Mouse (Mus musculus): ENCODE results near the gene Cfl2.
A peak's percentile ranks its signal among the peaks of the same experiment; 100 is the strongest.
"Not testable (repeated sequence)": the region's sequence is repeated elsewhere in the genome, so short reads cannot be mapped to it uniquely, and the experiment has no call there.

The Cfl2 gene

DNA sequence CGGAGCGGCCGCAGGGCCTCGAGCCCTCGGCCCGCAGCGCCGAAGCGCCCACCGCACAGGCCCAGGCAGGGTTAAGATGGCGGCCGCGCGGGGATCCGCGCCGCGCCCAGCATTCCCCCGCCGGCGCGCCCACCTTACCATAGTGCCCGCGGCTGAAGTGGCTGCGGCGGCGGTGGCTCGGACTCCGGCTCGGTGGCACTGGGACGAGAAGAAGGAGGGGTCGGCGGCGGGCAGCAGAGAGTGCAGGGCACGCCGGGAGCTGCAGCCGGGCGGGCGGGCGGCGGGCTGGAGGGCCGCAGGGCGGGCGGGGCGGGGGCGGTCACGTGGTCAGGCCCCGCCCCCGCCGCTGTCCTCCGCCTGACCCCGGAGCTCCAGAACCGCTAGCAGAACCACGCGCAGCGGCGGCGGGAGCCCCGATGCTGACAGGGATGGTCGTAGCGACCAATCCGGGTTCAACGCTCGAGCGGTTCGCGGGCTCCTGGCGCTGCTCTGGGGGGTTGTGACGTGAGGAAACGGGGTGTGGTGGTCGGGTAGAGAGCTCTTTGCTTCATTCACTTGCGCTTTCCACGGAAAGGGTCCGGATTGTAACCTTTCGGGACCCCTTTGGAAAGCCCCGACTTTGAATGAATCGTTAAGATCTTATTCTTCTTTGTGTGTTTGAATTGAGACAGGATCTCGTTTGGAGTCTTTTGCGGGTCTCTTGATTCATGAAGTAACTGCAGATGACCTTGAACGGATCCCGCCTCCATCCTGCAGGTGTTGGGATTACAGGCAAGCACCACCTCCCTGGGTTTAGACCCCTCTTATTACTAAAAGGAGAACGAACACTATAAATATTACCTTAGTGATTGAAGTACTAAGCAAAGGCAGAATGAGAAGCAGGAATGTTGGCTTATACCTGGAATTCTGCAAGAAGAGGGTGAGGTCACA, at the start of gene Cfl2:
TSS of gene Cfl2 (minus strand) at position 272 of the 930 bp plus-strand sequence.
- DNase-seq (ENCODE audit: low spot score): peak; percentile 81

DNA sequence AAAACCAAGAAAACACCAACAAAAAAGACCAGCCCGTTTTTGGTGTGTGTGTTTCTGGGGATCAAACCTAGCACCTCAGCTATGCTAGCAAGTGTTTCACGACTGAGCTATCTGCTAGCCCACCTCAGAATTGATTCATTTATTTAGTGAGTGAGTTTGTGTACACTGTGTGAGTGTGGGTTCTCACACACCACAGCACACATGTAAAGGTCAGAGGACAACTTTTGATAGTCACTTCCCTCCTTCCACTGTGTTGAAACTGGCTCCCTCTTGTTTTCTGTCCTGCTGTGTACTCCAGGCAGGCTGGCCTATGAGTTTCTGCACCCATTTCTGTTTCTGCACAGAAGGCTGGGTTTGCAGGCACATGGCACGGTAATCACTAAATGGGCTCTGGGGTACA, 47.7 kb upstream of the Cfl2 start:
- no peak for DNase-seq (ENCODE audit: low spot score)

DNA sequence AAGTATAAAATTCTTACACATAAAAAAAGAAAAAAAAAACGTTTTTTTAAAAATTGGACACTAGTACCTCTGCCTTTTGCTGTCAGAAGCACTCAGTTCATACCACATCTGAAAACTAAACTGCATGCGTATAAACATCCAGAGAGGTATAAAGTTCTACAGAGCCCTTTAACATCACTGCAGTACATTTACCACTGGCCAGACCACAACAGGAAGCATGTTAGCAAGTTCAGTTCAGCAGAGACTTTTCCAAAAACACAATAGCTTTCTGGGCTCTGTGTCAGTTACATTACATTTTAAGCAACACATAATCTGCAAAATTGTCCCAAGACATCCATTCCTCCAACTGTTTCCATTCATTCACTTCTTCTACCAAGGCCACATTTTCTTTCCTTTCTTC, 29.9 kb upstream of the Cfl2 start:
- DNase-seq (ENCODE audit: low spot score): not testable (repeated sequence)

DNA sequence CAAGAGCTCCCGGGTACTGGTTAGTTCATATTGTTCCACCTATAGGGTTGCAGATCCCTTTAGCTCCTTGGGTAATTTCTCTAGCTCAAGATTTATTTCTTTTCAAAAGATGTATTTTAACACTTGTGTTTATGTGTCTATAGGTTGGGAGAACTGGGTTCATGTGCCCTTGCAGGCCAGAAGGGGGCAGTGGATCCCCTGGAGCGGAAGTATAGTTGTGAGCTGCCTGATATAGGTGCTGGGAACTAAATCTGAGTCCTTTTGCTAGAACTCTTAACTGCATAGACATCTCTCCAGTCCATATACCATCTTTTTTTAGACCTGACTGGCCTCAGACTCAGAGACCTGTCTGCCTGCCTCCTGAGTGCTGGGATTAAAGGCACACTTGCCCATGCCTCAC, 27.7 kb upstream of the Cfl2 start:
- no peak for DNase-seq (ENCODE audit: low spot score)

DNA sequence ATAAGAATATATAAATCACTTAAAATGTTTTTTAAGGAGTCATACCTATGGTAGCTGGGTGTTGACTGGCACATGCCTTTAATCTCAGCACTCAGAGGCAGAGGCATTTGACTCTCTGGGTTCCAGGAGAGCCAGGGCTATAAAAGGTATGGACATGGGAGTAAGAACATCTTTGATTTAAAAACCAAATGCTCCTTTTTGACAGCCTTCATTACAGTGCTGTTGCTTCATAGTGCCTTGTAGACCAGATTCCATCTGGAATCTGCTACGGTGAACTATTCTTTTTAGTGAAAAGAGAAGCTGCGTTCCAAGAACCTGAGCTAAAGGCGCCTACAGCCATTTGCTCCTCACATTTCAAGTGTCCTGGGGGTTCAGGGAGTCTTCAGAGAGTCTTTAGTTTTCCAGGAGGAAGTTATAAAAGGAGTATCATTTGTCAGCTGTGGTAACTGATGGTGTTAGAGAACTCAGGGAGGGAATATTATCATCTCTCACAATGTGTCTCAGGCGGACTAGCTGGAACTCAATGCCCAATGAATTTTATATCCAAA, 25.0 kb upstream of the Cfl2 start:
- DNase-seq (ENCODE audit: low spot score): no peak

DNA sequence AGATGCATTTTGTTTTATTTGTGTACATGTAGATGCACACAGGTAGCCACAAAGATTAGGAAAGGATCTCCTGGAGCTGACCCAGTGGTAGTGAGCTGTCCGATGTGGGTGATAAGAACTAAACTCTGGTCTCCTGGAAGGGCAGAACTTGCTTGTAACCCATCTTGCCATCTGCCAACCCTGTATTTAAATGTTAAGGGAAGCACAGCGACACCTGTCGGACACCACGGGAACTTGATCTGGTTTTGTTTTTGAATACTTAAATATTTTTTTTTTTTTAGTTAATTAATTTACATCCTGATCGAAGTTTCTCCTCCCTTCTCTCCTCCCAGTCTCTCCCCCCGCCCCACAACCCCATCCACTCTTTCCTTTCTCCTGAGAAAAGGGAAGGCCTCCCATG, 17.0 kb upstream of the Cfl2 start:
- DNase-seq (ENCODE audit: low spot score): peak; percentile 74

DNA sequence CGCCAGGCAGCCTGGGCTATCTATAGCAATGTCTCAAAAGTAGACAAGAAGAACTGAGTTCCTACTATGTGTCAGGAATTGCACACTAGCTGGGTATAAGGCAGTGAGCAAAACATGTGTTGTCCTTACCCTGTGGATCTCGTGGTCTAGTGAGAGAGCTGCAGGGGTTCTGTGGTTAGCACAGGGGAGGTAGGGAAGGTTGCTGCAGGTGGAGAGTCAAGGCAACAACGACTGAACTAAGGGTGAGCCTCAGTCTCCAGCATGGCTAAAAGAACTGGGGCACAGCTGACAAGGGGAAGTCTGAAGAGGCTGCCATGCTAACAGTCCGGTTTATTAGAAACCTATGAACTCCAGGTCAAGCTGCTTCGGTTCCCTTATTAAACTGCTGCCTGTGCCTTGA, 16.5 kb upstream of the Cfl2 start:
- no peak for DNase-seq (ENCODE audit: low spot score)

DNA sequence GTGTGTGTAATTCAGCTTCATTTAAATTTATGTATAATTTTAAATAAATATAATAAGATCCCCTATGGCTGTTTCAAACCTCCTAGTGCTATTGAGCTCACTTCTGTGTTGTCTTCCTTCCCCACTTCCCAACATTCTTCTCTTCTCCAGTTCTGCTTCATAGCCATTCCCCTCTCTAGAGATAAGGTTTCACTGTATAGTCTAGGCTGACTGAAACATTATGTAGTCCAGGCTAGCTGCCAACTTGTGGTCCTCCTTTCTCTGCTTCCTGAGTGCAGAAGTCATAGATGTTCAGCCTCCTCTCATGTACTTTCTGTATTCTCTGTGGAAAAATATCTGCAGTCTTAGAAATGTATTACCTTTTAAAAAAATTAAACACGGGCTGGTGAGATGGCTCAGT, 15.2 kb upstream of the Cfl2 start:
- DNase-seq (ENCODE audit: low spot score): no peak

DNA sequence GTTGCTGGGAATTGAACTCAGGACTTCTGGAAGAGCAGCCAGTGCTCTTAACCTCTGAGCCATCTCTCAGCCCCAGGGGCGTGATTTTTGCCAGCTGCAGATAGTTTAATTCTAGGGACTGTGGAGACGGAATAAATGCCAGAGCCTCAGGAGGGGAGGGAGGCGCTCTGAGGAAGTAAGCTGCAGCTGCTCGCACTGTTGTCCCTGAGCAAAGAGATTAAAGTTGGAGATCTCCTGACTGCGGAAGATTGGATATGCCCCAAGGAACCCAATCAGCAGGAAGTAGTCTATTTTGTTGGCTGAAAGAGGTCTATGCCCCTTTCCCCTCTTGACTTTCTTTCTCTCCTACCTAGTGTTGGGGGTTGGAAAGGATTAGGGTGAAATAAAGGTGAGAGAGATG, 14.2 kb upstream of the Cfl2 start:
- no peak for DNase-seq (ENCODE audit: low spot score)

DNA sequence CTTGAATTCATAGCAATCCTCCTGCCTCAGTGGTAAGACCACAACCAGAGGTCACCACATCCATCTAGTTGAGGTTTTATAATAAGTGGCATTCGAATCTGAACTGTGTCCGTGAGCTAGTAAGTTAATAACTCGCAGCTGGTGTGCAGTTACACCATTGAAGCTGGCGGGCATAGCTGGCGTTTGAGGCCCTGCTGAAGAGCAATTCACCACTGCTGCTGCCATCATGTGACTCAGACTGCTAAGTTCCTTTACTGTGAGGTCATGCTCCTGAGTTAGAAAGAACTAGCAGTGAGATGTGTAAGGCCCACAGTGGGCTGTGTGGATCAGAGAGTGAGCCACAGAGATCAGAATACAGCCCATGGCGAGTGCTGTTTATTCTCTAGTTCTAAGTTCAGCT, 12.0 kb upstream of the Cfl2 start:
- DNase-seq (ENCODE audit: low spot score): no peak

DNA sequence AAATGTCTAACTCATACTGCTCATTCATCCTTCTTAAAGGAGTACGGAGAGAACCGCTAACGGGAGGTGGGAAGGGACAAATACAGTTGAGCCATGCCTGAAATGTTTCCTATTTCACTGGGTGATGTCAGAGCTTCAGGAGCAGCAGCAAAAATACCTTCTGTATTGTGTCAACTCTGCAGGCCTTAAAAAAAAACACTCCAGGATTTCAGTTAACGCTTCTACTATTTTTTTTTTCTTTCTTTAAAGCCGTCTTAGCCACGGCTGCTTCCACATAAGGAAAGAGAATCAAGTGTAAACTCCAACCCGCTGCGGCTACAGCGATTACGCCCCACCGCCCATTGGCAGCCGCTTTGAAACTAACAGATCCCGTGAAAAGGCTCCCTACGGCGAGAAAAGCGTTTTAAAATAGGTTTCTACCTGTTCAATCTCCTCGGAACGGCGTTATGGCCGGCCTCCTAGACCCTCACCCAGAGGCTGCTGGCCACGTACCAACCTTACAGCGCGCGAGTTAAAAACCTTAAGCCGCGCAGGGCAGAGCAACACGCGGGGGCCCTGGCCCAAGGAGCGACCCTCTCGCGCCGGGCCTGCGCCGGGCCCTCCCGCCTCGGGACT, 579 bp downstream of the Cfl2 start:
- DNase-seq (ENCODE audit: low spot score): peak; percentile 46

DNA sequence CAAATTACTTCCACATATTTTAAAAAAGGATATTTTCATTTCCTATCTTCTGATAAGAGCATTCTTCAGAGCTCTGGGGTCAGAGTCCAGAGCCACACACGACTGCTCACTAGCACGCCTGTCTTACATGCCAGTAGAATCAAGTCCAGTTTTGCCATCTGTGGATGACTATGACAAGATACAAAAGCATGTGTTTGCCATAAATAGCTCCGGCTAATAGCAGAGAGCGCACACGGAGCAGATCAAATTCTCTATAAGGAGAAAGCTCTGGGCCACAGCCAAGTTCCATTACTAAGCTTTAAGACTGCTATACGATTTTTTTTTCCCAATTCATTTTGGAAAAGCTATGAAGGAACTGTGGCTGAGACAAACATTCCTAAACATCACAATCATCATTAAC, 3.1 kb downstream of the Cfl2 start:
- DNase-seq (ENCODE audit: low spot score): no peak

DNA sequence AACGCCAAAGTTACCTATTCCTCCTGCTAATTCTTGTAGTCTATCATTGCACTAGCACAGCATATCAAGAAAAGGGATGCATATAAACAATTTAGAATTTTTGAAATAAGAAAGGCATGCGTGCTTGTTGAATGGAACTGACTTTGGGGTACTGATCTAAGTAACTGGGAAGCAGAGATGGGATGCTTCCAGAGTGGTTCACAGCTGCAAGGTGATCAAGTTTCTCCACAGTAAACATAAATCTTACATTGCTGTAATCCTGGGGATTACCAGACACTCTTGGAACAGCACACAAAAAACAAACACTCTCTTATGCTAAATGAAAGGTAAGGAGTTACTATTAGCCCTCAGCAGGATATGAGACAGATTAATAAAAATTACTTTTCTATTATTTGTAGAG, 12.1 kb downstream of the Cfl2 start:
- DNase-seq (ENCODE audit: low spot score): no peak

DNA sequence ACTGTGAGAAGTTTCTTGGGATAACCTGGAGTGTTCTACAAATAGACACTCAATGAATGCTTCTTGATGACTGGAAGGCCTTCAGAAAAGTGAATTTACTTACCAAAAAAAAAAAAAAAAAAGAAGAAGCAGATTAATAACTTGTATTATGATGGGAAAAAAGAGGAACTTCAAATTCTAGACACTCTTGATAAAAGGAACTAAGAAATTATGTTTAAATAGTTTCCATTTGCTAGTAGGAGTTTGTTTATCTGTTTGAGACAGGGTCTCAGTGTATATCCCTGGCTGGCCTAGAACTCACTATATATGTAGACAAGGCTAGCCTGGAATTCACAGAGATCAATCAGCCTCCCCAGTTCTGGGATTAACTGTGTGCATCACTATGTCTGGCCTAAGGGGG, 18.3 kb downstream of the Cfl2 start:
- DNase-seq (ENCODE audit: low spot score): no peak

DNA sequence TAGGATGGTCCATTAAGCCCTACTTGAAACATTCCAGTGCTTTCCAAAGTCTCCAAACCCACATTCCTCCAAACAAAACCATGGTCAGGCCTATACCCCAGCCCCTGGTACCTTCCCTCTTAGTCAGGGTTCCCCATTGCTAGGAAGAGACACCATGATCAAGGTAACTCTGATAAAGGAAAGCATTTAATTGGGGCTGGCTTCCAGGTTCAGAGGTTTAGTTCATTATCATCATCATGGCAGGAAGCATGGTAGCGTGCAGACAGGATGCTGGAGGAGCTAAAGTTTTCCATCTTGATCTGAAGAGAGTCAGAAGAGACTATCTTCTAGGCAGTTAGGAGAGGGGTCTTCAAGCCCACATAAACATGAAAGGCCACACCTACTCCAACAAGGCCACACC, 21.1 kb downstream of the Cfl2 start:
- DNase-seq (ENCODE audit: low spot score): no peak

DNA sequence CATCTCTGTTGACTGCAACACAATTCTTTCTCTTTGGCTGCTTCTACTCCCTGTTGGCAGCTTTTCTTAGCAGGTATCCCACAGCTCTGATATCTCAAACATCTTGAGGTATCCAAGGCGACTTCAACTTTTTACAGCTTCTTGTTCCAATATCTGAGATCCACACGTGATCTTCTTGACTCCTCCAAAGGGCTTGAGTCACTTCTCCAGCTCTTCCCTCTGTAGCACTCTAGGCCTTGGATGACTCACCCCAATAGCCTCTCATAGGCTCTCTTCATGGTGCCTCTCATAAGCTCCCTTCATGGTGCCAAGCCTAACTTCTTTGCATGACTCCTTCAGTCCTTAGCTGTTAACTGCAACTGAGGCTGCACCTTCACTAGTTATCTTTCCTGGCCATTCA, 22.9 kb downstream of the Cfl2 start:
- no peak for DNase-seq (ENCODE audit: low spot score)

DNA sequence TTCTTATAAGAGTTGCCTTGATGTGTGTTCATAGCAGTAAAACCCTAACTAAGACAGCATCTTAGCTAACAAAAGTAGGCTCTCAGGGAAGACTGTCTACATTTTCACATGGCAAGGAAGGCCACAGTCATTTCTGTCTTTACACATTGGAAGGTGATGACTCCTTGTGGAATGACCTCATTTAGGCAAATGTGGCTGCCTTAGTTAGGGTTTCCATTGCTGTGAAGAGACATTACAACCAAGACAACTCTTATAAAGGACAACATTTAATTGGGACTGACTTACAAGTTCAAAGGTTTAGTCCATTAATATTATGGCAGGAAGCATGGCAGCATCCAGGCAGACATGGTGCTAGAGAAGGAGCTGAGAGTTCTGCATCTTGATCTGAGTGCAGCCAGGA, 23.7 kb downstream of the Cfl2 start:
- DNase-seq (ENCODE audit: low spot score): no peak

DNA sequence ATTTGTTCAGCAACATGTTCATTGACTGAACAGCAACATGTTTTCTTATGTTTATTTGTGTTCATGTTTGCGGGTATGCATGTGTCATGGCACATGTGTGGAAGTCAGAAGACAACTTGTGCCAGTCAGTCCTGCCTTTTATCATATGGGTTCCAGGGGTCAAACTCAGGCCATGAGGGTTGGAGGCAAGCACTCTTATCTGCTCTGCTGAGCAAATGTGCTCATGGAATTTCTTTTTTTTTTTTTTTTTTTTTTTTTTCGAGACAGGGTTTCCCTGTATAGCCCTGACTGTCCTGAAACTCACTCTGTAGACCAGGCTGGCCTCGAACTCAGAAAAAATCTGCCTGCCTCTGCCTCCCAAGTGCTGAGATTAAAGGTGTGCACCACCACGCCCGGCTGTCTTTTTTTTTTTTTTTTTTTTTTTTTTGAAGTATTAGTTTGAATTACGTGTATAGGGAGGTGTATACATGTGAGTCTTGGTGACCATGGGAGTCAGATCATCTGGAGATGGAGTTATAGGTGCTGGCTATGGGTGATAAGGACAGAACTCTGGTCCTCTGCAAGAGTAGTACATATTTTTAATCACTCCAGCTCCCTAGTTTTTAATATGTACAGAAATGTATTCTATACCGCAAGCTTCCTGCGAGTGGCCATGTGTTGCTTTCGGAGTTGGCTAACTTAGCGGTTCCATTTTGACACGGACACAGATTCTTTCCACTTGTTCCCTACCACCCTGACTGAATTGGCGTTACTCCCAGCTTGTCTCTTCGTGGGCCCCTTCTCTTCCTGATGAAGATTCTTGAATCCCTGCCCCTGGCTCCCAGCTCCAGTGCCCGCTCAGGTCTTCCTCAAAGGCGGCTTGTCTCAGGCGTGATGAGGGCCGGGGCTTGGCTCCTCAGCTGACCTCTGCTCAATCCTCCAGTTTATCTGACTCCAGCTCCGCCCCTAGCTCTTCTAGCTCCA, 26.8 kb downstream of the Cfl2 start:
- DNase-seq (ENCODE audit: low spot score): no peak

DNA sequence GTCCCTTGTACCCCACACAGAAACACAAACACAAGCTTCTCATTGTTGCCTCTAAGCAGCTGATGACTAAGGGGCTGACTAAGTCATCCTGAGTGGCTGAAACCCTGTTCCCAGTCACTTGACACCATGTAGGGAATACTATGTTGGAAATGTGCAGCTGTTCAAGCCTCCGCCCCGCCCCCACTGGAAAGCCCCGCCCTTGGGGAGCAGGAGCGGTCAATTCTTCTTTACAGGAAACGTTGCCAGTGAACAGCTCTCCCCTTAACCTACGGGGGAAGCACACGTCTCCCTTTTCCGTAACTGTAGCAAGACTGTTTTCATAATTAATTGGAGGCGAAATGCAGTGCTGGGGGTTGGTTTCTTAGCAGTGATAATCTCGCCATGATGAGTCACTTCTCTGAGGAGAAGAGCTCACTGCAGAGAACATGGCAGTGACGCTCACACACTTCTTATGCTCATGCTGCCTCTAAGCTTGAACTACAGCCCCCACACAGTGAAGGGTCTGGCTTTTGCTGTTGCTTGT, 27.7 kb downstream of the Cfl2 start:
- DNase-seq (ENCODE audit: low spot score): peak; percentile 83

DNA sequence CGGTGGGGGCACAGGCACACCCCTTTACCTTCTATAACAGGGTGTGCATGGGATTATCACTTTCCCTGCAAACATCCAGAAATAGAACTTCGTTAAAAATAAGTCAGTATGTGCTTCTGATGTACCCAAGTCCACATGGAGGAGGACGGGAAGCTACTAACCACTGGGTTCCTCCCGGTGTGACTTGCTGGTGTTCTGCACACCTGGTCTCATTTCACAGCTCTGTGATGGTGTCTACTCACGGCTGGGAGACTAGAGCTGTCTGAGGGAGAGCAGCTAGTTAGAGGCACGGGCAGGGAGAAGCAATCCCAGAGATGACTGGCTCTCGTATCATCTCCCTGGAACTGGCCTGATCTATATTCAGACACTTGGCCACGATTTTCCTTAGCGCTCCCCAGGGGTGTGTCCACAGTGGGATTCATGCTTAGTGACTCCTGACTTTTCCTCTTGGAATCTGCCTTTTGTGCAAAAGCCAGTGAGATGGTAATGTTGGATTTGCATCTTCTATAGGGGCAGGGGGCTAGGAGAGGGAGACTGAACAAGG, 28.7 kb downstream of the Cfl2 start:
- no peak for DNase-seq (ENCODE audit: low spot score)

DNA sequence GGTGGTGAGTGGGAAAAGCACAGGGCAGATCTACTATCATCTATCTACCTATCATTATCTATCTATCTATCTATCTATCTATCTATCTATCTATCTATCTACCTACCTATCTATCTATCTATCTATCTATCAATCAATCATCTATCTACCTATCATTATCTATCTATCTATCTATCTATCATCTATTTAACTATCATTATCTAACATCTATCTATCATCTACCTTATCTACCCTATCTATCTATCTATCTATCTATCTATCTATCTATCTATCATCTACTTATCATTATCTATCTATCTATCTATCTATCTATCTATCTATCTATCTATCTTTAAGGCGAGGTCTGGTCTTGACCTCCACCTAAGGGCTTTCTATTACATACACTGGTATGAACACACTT, 30.8 kb downstream of the Cfl2 start:
- DNase-seq (ENCODE audit: low spot score): not testable (repeated sequence)

DNA sequence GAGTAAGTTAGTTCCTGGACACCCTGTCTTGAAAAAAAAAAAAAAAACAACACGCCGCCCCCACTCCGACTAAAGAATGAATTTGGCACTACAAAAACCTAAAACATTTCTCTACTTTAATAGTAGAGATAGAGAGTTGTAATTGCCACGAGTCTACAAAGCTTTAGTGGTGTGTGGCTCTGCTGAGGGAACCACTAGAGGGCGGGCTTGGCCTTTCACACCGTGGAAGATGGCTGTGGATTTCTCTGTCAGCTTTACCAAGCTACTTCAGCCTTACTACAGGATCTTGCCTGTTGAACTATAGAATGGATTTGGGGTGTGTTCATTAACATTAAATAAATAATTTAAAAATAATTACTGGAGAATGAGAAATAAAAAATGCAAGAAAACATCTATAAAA, 32.1 kb downstream of the Cfl2 start:
- DNase-seq (ENCODE audit: low spot score): peak; percentile 84
